Mouse (Mus musculus): ENCODE results near the gene Ebi3. TPM values are rescaled to one million over a fixed set of nuclear protein-coding genes. Genes with fewer than 3 reads are reported as not detected.
A peak's percentile ranks its signal among the peaks of the same experiment; 100 is the strongest.

Gene Ebi3
- total RNA-seq, 4 experiments from 2014 or later: 0.23 to 0.97 (median 0.41) TPM

DNA sequence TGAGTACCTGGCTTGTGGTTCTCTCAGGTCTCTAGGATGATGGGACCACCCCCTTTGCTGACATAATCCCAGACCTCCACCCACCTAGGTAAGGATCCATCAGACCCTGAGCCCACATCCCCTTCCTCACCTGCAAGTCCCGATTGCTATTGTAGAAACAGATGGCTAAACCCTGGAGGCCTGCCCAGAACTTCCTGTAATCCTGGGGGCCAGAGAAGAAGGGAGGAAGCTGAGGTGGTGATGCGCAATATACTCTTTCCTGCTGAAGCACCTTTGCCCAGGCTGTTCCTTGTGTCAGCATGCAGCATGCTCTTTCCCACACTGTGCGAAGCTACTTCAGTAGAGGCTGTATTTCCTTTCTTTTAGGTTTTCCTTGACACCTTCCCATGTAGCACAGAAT lies 50.6 kb downstream of the Ebi3 start:
- DNase-seq (ENCODE audit: low spot score): no peak

DNA sequence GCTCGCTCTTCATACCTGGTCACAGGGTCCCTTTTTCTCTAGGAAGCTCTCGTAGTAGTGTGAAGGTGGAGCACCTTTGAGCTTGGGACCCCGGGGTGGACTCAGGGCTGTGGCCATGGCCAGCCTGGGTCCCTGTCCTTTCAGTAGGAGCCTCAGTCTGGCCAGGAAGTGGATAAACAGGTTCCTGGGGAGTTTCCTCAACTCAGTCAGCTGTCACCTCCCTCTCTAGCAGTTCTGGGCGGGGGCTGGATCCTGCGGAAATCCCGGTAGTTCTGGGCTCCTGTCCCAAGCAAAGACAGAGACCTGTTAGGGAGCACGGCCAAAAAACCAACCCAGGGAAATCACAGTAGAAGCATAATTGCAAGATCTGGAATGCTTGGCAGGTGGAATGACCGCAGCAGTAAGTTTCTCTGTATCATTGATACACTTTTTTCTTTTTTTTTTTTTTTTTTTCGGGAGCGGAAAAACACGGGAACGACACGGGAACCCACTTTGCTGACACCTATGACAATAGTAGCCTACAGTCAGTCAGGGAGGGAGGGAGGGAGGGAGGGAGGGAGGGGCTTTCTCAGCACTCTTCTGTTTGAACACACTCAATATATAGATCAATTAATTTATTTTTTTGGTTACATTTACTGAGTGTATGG lies 53.1 kb downstream of the Ebi3 start, which contains the start of the genes Stap2 and Mpnd:
Stap2 (minus strand) TSS at position 170 of the 647 bp plus-strand sequence.
Mpnd (plus strand) TSS at position 297 of the 647 bp plus-strand sequence.
- peak; percentile 80 for DNase-seq (ENCODE audit: low spot score)

Other genes with a start within 250 kb of the Ebi3 start
- 1 to 10 TPM; 2.0 to 3.0 (median 2.3) TPM for gene Pot1b, start 240.0 kb upstream of the Ebi3 start, total RNA-seq (2022)
- gene Adgre4, start 202.7 kb upstream of the Ebi3 start, total RNA-seq (2022): 1 to 10 TPM in 1 of 4 experiments, under 1 TPM in 3; 0.31 to 1.3 (median 0.41) TPM
- gene Zfp119a, start 73.7 kb upstream of the Ebi3 start, total RNA-seq (2022): 1 to 10 TPM; 2.9 to 4.0 (median 3.7) TPM
- gene Zfp959, start 60.5 kb upstream of the Ebi3 start, total RNA-seq (2022): 1 to 10 TPM; 2.6 to 4.1 (median 3.5) TPM
- 1 to 10 TPM; 2.4 to 3.9 (median 3.1) TPM for gene Zfp119b, start 3.1 kb upstream of the Ebi3 start, total RNA-seq (2022)
- 10 to 100 TPM in 1 of 4 experiments, 1 to 10 TPM in 3; 8.2 to 10.3 (median 9.0) TPM for gene Yju2, start 6.5 kb downstream of the Ebi3 start, total RNA-seq (2022)
- 1 to 10 TPM in 3 of 4 experiments, under 1 TPM in 1; 0.66 to 2.0 (median 1.5) TPM for gene Shd, start 17.8 kb downstream of the Ebi3 start, total RNA-seq (2022)
- 1 to 10 TPM in 1 of 4 experiments, under 1 TPM in 1, not detected in 2; 0.52 to 1.6 TPM for gene Fsd1, start 33.9 kb downstream of the Ebi3 start, total RNA-seq (2022)
- gene Stap2, start 52.9 kb downstream of the Ebi3 start, total RNA-seq (2022): 10 to 100 TPM; 11.8 to 17.5 (median 14.4) TPM
- 10 to 100 TPM; 78.9 to 90.4 (median 87.1) TPM for gene Mpnd, start 53.1 kb downstream of the Ebi3 start, total RNA-seq (2022)
- gene Sh3gl1, start 84.0 kb downstream of the Ebi3 start, total RNA-seq (2022): 10 to 100 TPM; 12.3 to 14.4 (median 13.3) TPM
- gene Chaf1a, start 87.8 kb downstream of the Ebi3 start, total RNA-seq (2022): 1 to 10 TPM in 3 of 4 experiments, under 1 TPM in 1; 0.84 to 1.9 (median 1.4) TPM
- gene Ubxn6, start 122.4 kb downstream of the Ebi3 start, total RNA-seq (2022): 10 to 100 TPM; 50.4 to 64.4 (median 55.4) TPM
- 10 to 100 TPM; 30.6 to 41.4 (median 35.2) TPM for gene Hdgfl2, start 127.0 kb downstream of the Ebi3 start, total RNA-seq (2022)
- 100 to 1,000 TPM; 140 to 200 (median 164) TPM for gene Plin4, start 157.2 kb downstream of the Ebi3 start, total RNA-seq (2022)
- 100 to 1,000 TPM; 110 to 160 (median 150) TPM for gene Plin5, start 165.0 kb downstream of the Ebi3 start, total RNA-seq (2022)
- 10 to 100 TPM; 47.5 to 68.7 (median 60.4) TPM for gene Lrg1, start 169.4 kb downstream of the Ebi3 start, total RNA-seq (2022)
- gene Sema6b, start 187.7 kb downstream of the Ebi3 start, total RNA-seq (2022): 10 to 100 TPM in 1 of 4 experiments, 1 to 10 TPM in 3; 5.4 to 10.4 (median 8.6) TPM
- 1 to 10 TPM; 1.2 to 2.1 (median 1.4) TPM for gene Tnfaip8l1, start 209.8 kb downstream of the Ebi3 start, total RNA-seq (2022)
- gene Mydgf, start 231.3 kb downstream of the Ebi3 start, total RNA-seq (2022): 10 to 100 TPM; 25.5 to 29.8 (median 27.9) TPM

All from heart, adult 8-10 months (tissue).